Mouse (Mus musculus): ENCODE results near the gene Zfp820. TPM values are rescaled to one million over a fixed set of nuclear protein-coding genes. Genes with fewer than 3 reads are reported as not detected.
"Not testable (repeated sequence)": the region's sequence is repeated elsewhere in the genome, so short reads cannot be mapped to it uniquely, and the experiment has no call there.

Gene Zfp820
- 1.0 TPM in 2 replicates for polyA plus RNA-seq (2015; fragmentation: Nextera tagmentation; extraction: Ambion mirVana)

DNA sequence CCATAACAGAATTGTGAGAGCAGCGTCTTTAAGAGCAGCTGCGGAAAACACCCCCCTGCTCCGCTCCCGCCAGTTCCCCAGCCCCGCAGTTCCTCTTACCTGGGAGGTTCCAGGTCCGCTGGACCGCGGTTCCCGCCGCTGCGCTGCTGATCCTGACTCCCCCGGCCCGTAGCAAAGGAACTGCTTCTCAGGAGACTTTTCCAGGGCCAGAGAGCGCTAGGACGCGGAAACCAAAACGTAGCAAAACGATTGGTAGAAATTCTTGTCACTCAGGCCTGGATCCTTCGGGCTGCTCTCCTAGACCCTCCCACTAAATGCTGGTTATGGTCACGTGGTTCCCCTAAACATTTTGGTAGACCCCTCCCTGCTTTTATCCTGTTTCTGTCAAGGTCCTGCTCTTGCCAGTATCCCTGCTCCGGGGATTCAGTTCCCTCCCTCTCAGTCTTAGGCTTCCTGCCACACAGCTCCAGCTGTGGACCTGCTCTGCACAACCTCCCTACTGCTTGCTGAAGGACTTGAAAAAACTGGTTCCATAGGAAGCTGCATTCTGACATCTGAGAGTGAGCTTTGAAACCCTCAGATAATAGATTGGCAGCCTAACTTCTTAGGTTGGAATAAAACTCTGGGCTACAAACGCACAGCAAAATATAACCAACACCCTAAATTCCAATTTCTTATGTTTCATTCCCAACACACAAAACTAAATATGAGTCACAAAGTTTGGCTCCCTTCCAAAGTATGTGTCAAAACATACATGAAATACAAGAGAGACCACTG lies at the start of gene Zfp820:
TSS of gene Zfp820 (minus strand) at position 228 of the 777 bp plus-strand sequence.
- peak within 1 kb of the TSS; percentile 69 for H3K4me2 ChIP-seq
- H3K9ac ChIP-seq: peak within 1 kb of the TSS; percentile 61
- H3K4me1 ChIP-seq (replicated peaks): no peaks in the 10 kb centered on the region
- H3K27ac ChIP-seq (replicated peaks): peak within 1 kb of the TSS; percentile 59; the same call in 1 of the 2 replicates
- peak within 1 kb of the TSS; percentile 63 for H3K4me3 ChIP-seq (replicated peaks)
- H3K27me3 ChIP-seq: no peaks in the 10 kb centered on the region
- ATAC-seq (ENCODE audit: insufficient read depth): peak; percentile 87
- WGBS (ENCODE audit: insufficient replicate concordance): 3% methylated on average over 22 of the region's 22 CpGs
- H3K36me3 ChIP-seq (replicated peaks): no peaks in the 10 kb centered on the region
- H3K9me3 ChIP-seq (replicated peaks): no peaks in the 10 kb centered on the region

DNA sequence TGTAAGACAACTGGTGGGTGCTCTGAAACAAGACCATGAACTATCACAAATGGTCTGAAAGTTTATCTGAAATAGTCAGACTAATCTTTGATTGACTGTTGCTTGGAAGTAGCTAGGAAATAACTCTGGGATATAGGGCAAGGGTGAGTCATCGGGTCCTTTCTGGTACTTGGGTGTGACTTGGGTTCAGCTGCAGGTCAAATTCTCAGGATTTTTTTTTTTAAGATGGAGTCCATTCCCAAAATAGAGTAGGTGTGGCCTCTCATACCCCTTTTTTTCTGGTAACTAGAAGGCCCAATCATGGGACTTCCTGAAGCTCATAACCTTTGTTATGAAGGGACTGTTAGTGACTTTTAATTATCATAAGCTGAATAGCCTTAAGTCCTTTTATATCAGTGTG lies 25.7 kb upstream of the Zfp820 start:
- Histone ChIP-seq H3K4me3 (replicated peaks) (no peak overlapping the region), H3K36me3 (replicated peaks) (no peaks in the 10 kb centered on the region), H3K4me1 (replicated peaks) (no peaks in the 10 kb centered on the region), H3K9ac (no peak overlapping the region), H3K4me2 (no peak overlapping the region), H3K9me3 (replicated peaks) (no peaks in the 10 kb centered on the region), H3K27ac (replicated peaks) (no peak overlapping the region), H3K27me3 (no peaks in the 10 kb centered on the region)
- ATAC-seq (ENCODE audit: insufficient read depth): no peak
- 55% methylated on average over 1 of the region's 1 CpGs for WGBS (ENCODE audit: insufficient replicate concordance)

DNA sequence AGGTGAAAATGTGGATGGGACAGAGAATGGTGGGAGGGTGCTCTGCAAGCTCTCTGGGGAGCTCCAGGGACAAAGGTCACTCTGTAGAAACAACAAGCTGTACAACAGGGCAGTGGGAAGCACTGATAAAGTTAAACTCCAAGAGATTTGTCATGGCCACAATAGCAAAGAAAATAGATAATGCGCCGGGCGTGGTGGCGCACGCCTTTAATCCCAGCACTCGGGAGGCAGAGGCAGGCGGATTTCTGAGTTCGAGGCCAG lies 680 bp upstream of the Zfp820 start:
- H3K9ac ChIP-seq; H3K4me3 ChIP-seq (replicated peaks); H3K9me3 ChIP-seq (replicated peaks); H3K4me2 ChIP-seq; H3K4me1 ChIP-seq (replicated peaks); H3K27ac ChIP-seq (replicated peaks); H3K27me3 ChIP-seq; H3K36me3 ChIP-seq (replicated peaks): not testable (repeated sequence)
- 70% methylated on average over 8 of the region's 8 CpGs for WGBS (ENCODE audit: insufficient replicate concordance)
- peak; percentile 44; the same call in 1 of the 2 replicates for ATAC-seq (ENCODE audit: insufficient read depth)

DNA sequence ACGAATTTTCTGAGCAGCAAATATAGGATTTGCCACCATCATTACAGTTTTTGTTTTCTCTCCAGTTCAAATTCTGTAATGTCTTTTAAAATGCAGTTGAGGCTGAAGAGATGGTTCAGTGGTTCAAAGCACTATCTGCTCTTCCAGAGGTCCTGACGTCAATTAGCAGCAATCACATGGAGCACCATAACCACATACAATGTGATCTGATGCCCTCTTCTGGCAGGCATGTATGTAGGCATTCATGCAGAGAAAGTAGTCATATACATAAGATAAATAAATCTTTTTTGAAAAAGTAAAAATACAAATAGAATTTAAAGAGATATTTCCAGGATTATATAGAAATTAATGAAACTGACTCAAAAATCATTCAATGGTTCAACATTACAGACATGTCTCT lies 7.1 kb downstream of the Zfp820 start:
- Histone ChIP-seq H3K9ac (no peak overlapping the region), H3K27me3 (no peaks in the 10 kb centered on the region), H3K36me3 (replicated peaks) (no peaks in the 10 kb centered on the region), H3K4me3 (replicated peaks) (no peak overlapping the region), H3K4me2 (no peak overlapping the region), H3K27ac (replicated peaks) (no peak overlapping the region), H3K4me1 (replicated peaks) (no peaks in the 10 kb centered on the region), H3K9me3 (replicated peaks) (no peaks in the 10 kb centered on the region)
- ATAC-seq (ENCODE audit: insufficient read depth): no peak
- WGBS (ENCODE audit: insufficient replicate concordance): 40% methylated on average over 2 of the region's 2 CpGs

DNA sequence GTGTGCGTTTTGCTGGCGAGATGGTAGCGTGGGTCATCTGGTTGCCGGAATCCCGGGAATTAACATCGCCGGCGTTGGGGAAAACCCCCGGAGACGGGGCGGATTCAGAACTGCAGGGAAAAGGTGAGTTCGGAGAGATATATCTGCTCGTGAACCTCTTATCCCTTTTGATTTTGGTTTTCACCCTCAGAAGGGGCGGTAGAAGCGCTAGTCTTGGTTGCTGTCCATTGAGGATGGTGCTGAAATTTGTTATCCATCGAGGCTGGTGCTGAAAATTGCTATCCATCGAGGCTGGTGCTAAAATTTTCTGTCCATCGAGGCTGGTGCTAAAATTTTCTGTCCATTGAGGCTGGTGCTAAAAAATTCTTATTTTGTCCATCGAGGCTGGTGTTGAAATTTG lies 44.2 kb downstream of the Zfp820 start:
- ATAC-seq (ENCODE audit: insufficient read depth); H3K4me3 ChIP-seq (replicated peaks); H3K27me3 ChIP-seq; H3K9ac ChIP-seq; H3K9me3 ChIP-seq (replicated peaks); H3K4me1 ChIP-seq (replicated peaks); H3K4me2 ChIP-seq; H3K27ac ChIP-seq (replicated peaks); H3K36me3 ChIP-seq (replicated peaks): not testable (repeated sequence)
- WGBS (ENCODE audit: insufficient replicate concordance): 33% methylated on average over 19 of the region's 19 CpGs

DNA sequence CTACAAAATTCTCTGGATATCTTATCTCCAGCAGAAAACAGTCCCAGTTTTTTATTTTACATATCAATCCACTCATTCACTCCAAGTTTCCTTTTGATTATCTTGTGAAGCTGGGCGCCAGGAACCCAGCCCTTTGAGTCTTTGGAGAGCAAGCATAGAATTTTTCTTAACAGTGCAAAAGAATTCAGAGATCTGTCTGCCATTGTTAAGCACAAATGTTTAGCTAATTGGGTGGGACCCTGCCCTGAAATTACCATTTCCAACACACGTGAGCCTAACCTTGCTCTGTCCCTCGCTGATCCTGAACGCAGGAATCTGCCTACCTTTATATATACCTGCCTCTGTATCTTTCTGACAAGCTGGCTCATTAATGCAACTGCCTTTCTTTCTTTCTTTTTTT lies 53.3 kb downstream of the Zfp820 start:
- Histone ChIP-seq H3K4me3 (replicated peaks) (no peak overlapping the region), H3K4me2 (no peak overlapping the region), H3K9ac (no peak overlapping the region), H3K27me3 (no peaks in the 10 kb centered on the region), H3K36me3 (replicated peaks) (no peaks in the 10 kb centered on the region), H3K9me3 (replicated peaks) (no peaks in the 10 kb centered on the region), H3K4me1 (replicated peaks) (no peaks in the 10 kb centered on the region), H3K27ac (replicated peaks) (no peak overlapping the region)
- ATAC-seq (ENCODE audit: insufficient read depth): no peak
- 58% methylated on average over 4 of the region's 4 CpGs for WGBS (ENCODE audit: insufficient replicate concordance)

DNA sequence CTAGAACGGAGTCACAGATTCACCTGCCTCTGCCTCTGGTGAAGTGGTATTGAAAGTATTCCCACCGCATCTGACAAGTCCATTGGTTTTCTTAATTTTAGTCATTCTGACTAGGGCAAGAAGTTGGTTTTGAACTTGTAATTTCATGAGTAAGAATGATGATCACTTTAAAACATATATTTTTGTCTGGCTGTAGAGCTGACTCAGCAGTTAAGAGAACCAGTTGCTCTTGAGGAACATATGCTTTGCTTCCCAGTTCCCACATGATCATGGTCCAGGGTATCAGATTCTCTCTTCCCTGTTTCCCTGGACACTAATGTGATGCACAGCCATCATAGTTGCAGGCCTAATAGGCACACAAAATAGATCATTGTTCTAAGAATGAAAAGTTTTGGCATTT lies 75.2 kb downstream of the Zfp820 start:
- Histone ChIP-seq H3K4me3 (replicated peaks) (no peak overlapping the region), H3K36me3 (replicated peaks) (no peaks in the 10 kb centered on the region), H3K4me1 (replicated peaks) (no peaks in the 10 kb centered on the region), H3K9ac (no peak overlapping the region), H3K27me3 (no peaks in the 10 kb centered on the region), H3K4me2 (no peak overlapping the region), H3K27ac (replicated peaks) (no peak overlapping the region), H3K9me3 (replicated peaks) (no peaks in the 10 kb centered on the region)
- ATAC-seq (ENCODE audit: insufficient read depth): no peak
- WGBS (ENCODE audit: insufficient replicate concordance): 65% methylated on average over 2 of the region's 2 CpGs

Other genes with a start within 250 kb of the Zfp820 start
- gene Zfp983, start 195.1 kb downstream of the Zfp820 start, polyA plus RNA-seq (2015; fragmentation: Nextera tagmentation; extraction: Ambion mirVana): 0.89 and 1.0 TPM in 2 replicates
- 3.5 and 3.9 TPM in 2 replicates for gene Gm10226, start 153.9 kb downstream of the Zfp820 start, polyA plus RNA-seq (2015; fragmentation: Nextera tagmentation; extraction: Ambion mirVana)
- gene Zfp760, start 138.0 kb downstream of the Zfp820 start, polyA plus RNA-seq (2015; fragmentation: Nextera tagmentation; extraction: Ambion mirVana): 3.5 and 3.8 TPM in 2 replicates
- 1.4 and 1.8 TPM in 2 replicates for gene Zfp229, start 115.0 kb downstream of the Zfp820 start, polyA plus RNA-seq (2015; fragmentation: Nextera tagmentation; extraction: Ambion mirVana)
- gene Zfp995, start 64.2 kb upstream of the Zfp820 start, polyA plus RNA-seq (2015; fragmentation: Nextera tagmentation; extraction: Ambion mirVana): 1.0 TPM in 2 replicates
- 7.0 and 7.5 TPM in 2 replicates for gene Zfp942, start 116.7 kb upstream of the Zfp820 start, polyA plus RNA-seq (2015; fragmentation: Nextera tagmentation; extraction: Ambion mirVana)
- gene Zfp943, start 116.8 kb upstream of the Zfp820 start, polyA plus RNA-seq (2015; fragmentation: Nextera tagmentation; extraction: Ambion mirVana): 4.8 and 5.4 TPM in 2 replicates